23 mouse cellular contexts compared by ENCODE assay signal in the genomic region with DNA sequence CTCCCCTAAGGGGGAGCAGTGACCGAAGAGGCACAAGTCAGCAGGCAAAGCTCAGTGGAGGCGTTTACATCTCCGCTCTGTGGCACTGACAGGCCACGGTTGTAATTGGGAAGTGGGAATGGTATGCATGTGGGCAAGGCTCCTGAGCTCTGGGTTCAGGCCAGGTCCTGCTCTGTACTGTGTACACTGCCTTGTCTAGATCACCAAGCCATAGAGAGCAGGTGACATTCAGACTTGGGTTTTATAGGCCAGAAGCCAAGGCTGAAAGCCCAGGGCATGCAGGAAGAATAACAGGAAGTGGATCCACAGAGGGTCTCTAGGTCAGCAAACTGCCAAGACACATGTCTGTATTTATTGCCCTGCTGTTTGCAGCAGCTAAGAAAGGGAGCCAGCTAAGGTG.
DNase-seq lines count a peak whose midpoint lies in the region; ATAC-seq lines count a peak whose summit lies in the region.
"Had no signal": no experiment of that assay in that cellular context is flagged by ENCODE, and none has a peak within 500 bp of the region (broad histone marks: within the 10 kb centered on the region; RNA-seq: fewer than 3 reads in every experiment).

No protein-coding gene starts in this region.

- no peak overlapping the region for H3K4me3 ChIP-seq in intestine, embryonic 16.5 days (ENCODE audit: low read length)
- H3K4me3 ChIP-seq in intestine, embryonic 15.5 days (replicated peaks), result no peak overlapping the region
- no peak overlapping the region for H3K4me3 ChIP-seq in midbrain, embryonic 11.5 days (ENCODE audit: low read depth, low read length)
- H3K4me3 ChIP-seq in midbrain, embryonic 13.5 days (replicated peaks), result no peak overlapping the region
- H3K4me3 ChIP-seq in liver, embryonic 13.5 days (replicated peaks), result no peak overlapping the region
- H3K4me3 ChIP-seq: forebrain, embryonic 13.5 days; hindbrain, embryonic 15.5 days; limb, embryonic 12.5 days; myocyte; neural tube, embryonic 13.5 days had no signal

- WGBS in intestine, embryonic 16.5 days, result 59% methylated on average over 4 of the region's 4 CpGs
- WGBS in intestine, embryonic 15.5 days, result 64% methylated on average over 4 of the region's 4 CpGs
- 88% methylated on average over 4 of the region's 4 CpGs for WGBS in midbrain, embryonic 11.5 days
- WGBS in midbrain, embryonic 13.5 days, result 87% methylated on average over 4 of the region's 4 CpGs
- 67% methylated on average over 4 of the region's 4 CpGs for WGBS in liver, embryonic 13.5 days (ENCODE audit: insufficient replicate concordance)

- peaks cover 13% of the 10 kb centered on the region for H3K4me1 ChIP-seq in intestine, embryonic 16.5 days (ENCODE audit: control insufficient read depth, insufficient read depth, low read length)
- H3K4me1 ChIP-seq in intestine, embryonic 15.5 days (replicated peaks), result peaks cover 11% of the 10 kb centered on the region
- H3K4me1 ChIP-seq in midbrain, embryonic 11.5 days (ENCODE audit: control insufficient read depth, insufficient read depth, low read length), result peaks cover 12% of the 10 kb centered on the region
- peaks cover 23% of the 10 kb centered on the region for H3K4me1 ChIP-seq in midbrain, embryonic 13.5 days (replicated peaks)
- H3K4me1 ChIP-seq in liver, embryonic 13.5 days (replicated peaks), result peaks cover 5% of the 10 kb centered on the region; the same call in 1 of the 2 replicates

- peak; percentile 39; the same call in 1 of the 2 replicates for ATAC-seq in intestine, embryonic 16.5 days
- ATAC-seq in intestine, embryonic 15.5 days, result no peak
- ATAC-seq in midbrain, embryonic 11.5 days (ENCODE audit: low FRiP score), result no peak
- ATAC-seq in midbrain, embryonic 13.5 days, result no peak
- no peak for ATAC-seq in liver, embryonic 13.5 days (ENCODE audit: low read depth)
- ATAC-seq: forebrain, embryonic 13.5 days; midbrain, embryonic 16.5 days had no signal

- H3K9ac ChIP-seq in intestine, embryonic 16.5 days (ENCODE audit: low read depth, low read length), result no peak overlapping the region
- H3K9ac ChIP-seq in intestine, embryonic 15.5 days, result no peak overlapping the region
- no peak overlapping the region for H3K9ac ChIP-seq in midbrain, embryonic 11.5 days (ENCODE audit: low read length)
- no peak overlapping the region for H3K9ac ChIP-seq in midbrain, embryonic 13.5 days (replicated peaks)
- no peak overlapping the region for H3K9ac ChIP-seq in liver, embryonic 13.5 days
- H3K9ac ChIP-seq: forebrain, embryonic 13.5 days; hindbrain, embryonic 15.5 days; limb, embryonic 12.5 days; neural tube, embryonic 13.5 days had no signal

- peak; percentile 65 for DNase-seq in midbrain, embryonic 11.5 days (ENCODE audit: low spot score, missing footprints)
- no peak for DNase-seq in liver, embryonic 13.5 days
- DNase-seq in left cerebral cortex, postnatal 36 days (ENCODE audit: low spot score in 2 of 2), result no peak
- no peak for DNase-seq in urinary bladder, postnatal 14 days (ENCODE audit: low spot score)
- DNase-seq: adrenal gland, postnatal 14 days; cerebellum, adult 9-10 months; gastrocnemius, postnatal 36 days; kidney, adult 18-20 months; kidney, postnatal 14 days; lung, adult 2 months; retina, postnatal 1 day; right cerebral cortex, postnatal 25 days; spleen, adult 18-20 months; thymus, postnatal 14 days had no signal

- intact Hi-C loops in left cerebral cortex, postnatal 36 days (cut with DNase I), result no loop called here

- no peak overlapping the region for H3K27ac ChIP-seq in intestine, embryonic 16.5 days (ENCODE audit: low read length)
- no peak overlapping the region for H3K27ac ChIP-seq in intestine, embryonic 15.5 days
- no peak overlapping the region for H3K27ac ChIP-seq in midbrain, embryonic 11.5 days (ENCODE audit: low read depth, low read length)
- no peak overlapping the region for H3K27ac ChIP-seq in midbrain, embryonic 13.5 days
- no peak overlapping the region for H3K27ac ChIP-seq in liver, embryonic 13.5 days
- H3K27ac ChIP-seq: forebrain, embryonic 13.5 days; hindbrain, embryonic 15.5 days; limb, embryonic 12.5 days; neural tube, embryonic 13.5 days had no signal

- no peaks in the 10 kb centered on the region for H3K9me3 ChIP-seq in intestine, embryonic 16.5 days (ENCODE audit: control insufficient read depth, low read length)
- H3K9me3 ChIP-seq in intestine, embryonic 15.5 days, result no peaks in the 10 kb centered on the region
- no peaks in the 10 kb centered on the region for H3K9me3 ChIP-seq in midbrain, embryonic 11.5 days (ENCODE audit: control insufficient read depth, low read length)
- no peaks in the 10 kb centered on the region for H3K9me3 ChIP-seq in midbrain, embryonic 13.5 days
- no peaks in the 10 kb centered on the region for H3K9me3 ChIP-seq in liver, embryonic 13.5 days (replicated peaks)
- H3K9me3 ChIP-seq: forebrain, embryonic 13.5 days; hindbrain, embryonic 15.5 days; limb, embryonic 12.5 days; neural tube, embryonic 13.5 days had no signal

- H3K27me3 ChIP-seq in intestine, embryonic 16.5 days (replicated peaks; ENCODE audit: control insufficient read depth, insufficient read depth, low read length), result no peaks in the 10 kb centered on the region
- H3K27me3 ChIP-seq in intestine, embryonic 15.5 days (replicated peaks), result no peaks in the 10 kb centered on the region
- H3K27me3 ChIP-seq in midbrain, embryonic 11.5 days (ENCODE audit: control insufficient read depth, insufficient read depth, low read length), result no peaks in the 10 kb centered on the region; the same call in 1 of the 2 replicates
- no peaks in the 10 kb centered on the region for H3K27me3 ChIP-seq in midbrain, embryonic 13.5 days
- no peaks in the 10 kb centered on the region for H3K27me3 ChIP-seq in liver, embryonic 13.5 days
- H3K27me3 ChIP-seq: hindbrain, embryonic 15.5 days; neural tube, embryonic 13.5 days had no signal

- no peaks in the 10 kb centered on the region for H3K36me3 ChIP-seq in intestine, embryonic 16.5 days (ENCODE audit: control insufficient read depth, insufficient read depth, low read length)
- no peaks in the 10 kb centered on the region for H3K36me3 ChIP-seq in intestine, embryonic 15.5 days
- H3K36me3 ChIP-seq in midbrain, embryonic 11.5 days (ENCODE audit: control insufficient read depth, insufficient read depth, low read length), result no peaks in the 10 kb centered on the region
- no peaks in the 10 kb centered on the region for H3K36me3 ChIP-seq in midbrain, embryonic 13.5 days
- no peaks in the 10 kb centered on the region for H3K36me3 ChIP-seq in liver, embryonic 13.5 days
- H3K36me3 ChIP-seq: hindbrain, embryonic 15.5 days; limb, embryonic 12.5 days; neural tube, embryonic 13.5 days had no signal

- H3K4me2 ChIP-seq in intestine, embryonic 16.5 days (ENCODE audit: low read depth, low read length), result no peak overlapping the region
- H3K4me2 ChIP-seq in intestine, embryonic 15.5 days (replicated peaks), result no peak overlapping the region
- no peak overlapping the region for H3K4me2 ChIP-seq in midbrain, embryonic 11.5 days
- H3K4me2 ChIP-seq in midbrain, embryonic 13.5 days (replicated peaks), result no peak overlapping the region
- H3K4me2 ChIP-seq in liver, embryonic 13.5 days, result peak overlapping the region; percentile 41; the same call in 1 of the 2 replicates
- H3K4me2 ChIP-seq: forebrain, embryonic 13.5 days; hindbrain, embryonic 15.5 days; limb, embryonic 12.5 days; neural tube, embryonic 13.5 days had no signal
